Mouse (Mus musculus): ENCODE data around the gene Otulinl.

Gene Otulinl

GRCm38 (mm10) chr15:27658356-27658755, 23.0 kb downstream of the Otulinl start:
- no peak for DNase-seq (ENCODE audit: extremely low read depth, insufficient read length, low spot score)

DNA sequence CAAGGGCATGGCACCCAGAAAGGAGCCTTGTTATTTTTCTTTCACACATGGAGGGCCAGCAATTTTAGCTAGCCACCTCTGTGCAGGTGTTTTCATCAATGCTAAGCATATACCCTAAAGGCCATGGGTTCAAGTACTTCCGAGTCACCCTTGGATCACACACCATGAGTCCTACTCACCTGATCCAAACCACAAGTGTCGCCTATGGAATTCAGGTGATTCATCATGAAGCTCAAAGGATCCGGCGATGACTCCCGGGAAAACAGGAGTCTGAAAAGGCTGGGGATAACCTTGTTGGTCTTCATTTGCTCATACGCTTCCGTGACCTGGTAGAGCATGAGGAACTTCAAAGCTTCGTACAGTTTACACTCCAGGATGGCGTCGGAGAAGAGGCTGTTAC, 23.5 kb downstream of the Otulinl start:
- DNase-seq (ENCODE audit: extremely low read depth, insufficient read length, low spot score), result no peak

DNA sequence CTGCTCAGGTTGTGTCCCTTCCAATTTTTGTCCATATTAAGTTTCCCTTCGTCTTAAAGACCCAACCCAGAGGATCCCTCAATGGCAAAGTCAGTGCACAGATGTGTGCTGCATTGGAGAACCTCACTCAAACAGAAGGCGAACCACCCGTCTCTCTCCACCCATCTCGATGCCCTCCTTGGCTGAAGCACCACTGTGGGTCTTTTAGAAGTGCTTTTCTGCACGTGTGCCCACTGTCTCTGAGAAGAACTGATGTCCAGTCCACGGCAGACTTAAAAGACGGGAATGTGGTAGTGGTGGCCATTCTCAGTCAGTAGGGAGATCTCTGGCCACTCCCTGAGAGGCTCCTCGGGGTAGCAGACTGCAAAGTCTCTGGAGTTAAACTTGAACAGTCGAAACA, 24.8 kb downstream of the Otulinl start:
- no peak for DNase-seq (ENCODE audit: extremely low read depth, insufficient read length, low spot score)

GRCm38 (mm10) chr15:27655015-27655414, 26.4 kb downstream of the Otulinl start:
- DNase-seq (ENCODE audit: extremely low read depth, insufficient read length, low spot score), result no peak

- DNase-seq (ENCODE audit: extremely low read depth, insufficient read length, low spot score), result no peak
Observed at GRCm38 (mm10) chr15:27647686-27648085, 33.7 kb downstream of the Otulinl start.

- DNase-seq (ENCODE audit: extremely low read depth, insufficient read length, low spot score), result no peak
Observed at GRCm38 (mm10) chr15:27646665-27647064, 34.7 kb downstream of the Otulinl start.

DNA sequence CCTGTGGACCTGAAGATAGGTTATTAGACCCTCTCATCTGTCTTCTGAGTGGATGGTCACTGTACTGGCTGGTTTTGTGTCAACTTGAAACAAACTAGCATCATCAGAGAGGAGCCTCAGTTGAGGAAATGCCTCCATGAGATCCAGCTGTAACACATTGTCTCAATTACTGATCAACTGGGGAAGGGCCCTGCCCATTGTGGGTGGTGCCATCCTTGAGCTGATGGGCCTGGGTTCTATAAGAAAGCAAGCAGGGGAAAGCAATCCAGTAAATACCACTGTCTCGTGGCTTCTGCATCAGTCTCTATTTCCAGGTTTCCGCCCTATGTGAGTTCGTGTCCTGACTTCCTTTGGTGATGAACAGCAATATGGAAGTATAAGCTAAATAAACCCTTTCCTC, 36.1 kb downstream of the Otulinl start:
- DNase-seq (ENCODE audit: extremely low read depth, insufficient read length, low spot score), result no peak

DNA sequence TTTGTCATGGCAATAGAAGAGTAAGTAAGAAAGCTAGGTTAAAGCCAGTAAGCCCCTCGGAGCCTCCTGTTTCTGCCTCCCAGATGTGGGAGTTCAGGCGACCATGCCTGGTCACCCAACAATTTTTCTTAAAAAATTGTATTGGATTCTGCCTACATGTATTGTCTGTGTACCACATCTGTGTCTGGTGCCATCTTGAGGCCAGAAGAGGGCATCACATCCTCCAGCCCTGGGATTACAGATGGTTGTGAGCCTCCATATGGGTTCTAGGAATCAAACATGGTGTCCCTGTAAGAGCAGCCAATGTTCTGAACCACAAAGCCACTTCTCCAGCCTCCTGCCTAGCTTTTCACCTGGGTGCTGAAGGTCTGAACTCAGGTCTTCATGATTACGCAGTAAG, 38.5 kb downstream of the Otulinl start:
- peak; percentile 14 for DNase-seq (ENCODE audit: extremely low read depth, insufficient read length, low spot score)

GRCm38 (mm10) chr15:27641171-27641570, 40.2 kb downstream of the Otulinl start:
- no peak for DNase-seq (ENCODE audit: extremely low read depth, insufficient read length, low spot score)

DNA sequence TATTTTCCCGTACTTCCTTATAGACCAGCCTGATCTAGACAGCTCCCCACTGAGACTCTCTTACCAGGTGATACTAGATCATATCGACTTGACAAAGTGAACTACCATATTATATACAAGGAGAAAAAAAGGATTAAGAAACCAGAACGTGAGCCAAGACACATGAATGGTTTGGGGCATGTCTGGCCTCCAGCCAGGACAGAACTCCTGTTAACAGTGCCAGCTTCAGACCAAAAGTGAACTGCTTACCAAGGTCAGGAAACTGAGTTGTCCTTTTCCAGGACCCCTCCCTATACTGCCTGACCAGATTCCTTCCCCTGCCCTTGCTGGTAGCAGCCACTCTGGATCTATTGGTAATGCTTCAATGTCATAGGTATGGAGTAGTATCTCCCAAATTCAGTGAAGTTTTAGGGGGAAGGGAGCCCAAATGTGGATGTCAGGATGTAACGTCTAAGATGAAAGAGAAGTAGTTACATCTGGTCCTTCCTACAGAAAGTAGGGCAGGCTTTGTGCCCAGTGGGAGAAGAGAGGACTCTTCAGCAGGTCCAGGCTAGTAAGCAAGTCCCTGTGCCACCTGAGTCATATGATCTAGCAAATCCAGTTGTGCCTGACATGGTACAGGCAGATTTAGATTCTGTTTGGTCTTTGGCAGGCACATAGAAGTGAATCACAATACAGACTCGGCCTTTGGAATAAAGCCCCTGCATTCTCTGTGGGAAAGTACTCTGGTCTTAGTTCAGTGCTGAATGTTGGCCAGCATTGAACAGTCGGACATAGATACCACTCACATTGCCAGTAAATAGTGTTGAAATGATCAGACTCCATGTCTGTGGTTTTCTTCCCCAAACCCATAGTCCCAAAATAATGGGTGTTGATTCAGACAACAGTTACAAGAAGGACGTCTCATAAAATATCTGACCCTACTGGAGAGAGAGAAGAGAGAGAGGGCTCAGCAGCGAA, 47.2 kb downstream of the Otulinl start:
- DNase-seq (ENCODE audit: extremely low read depth, insufficient read length, low spot score), result no peak

DNA sequence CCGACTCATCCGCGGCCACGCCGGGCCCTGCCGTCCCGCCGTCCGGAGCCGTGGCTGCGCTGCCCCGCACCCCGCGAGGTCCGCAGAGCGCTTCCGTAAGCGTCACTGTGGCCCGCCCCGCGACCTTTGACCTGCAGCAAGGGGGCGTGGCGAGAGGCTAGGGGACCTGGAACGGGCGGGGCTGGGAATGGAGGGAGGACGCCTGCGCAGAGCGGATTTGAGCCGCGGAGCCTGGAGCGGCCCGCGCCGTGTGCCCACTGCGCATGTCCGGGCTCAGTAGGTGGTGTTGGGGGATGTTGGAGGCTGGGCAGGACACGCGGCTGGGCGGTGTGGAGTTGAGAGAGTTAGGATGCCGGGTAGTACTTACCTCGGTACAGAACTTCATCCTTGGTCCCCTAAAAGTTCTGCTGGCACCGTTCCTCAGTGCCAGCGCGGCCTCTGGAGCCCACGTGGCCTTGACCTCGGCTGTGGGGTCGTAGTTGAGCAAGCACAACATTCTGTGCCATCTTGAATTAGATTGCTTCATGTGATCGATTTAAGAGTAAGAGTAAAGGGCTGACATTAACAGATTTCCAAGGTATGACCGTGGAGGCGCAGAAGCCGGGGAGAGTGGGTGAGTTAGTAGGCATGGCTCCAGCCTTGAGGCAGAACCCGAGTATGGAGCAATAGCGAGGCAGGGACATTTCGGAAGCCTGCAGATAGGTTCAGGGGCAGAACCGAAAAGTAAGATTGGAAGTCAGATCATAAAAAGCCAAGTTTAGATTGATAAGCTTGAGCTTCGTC, 50.6 kb downstream of the Otulinl start, which contains the start of gene Otulin:
Gene Otulin, minus strand, starts transcription at position 93 of the 783 bp plus-strand sequence.
- peak; percentile 96 for DNase-seq (ENCODE audit: extremely low read depth, insufficient read length, low spot score)

- peak; percentile 25 for DNase-seq (ENCODE audit: extremely low read depth, insufficient read length, low spot score)
Observed at GRCm38 (mm10) chr15:27629800-27630600, 51.4 kb downstream of the Otulinl start.

DNA sequence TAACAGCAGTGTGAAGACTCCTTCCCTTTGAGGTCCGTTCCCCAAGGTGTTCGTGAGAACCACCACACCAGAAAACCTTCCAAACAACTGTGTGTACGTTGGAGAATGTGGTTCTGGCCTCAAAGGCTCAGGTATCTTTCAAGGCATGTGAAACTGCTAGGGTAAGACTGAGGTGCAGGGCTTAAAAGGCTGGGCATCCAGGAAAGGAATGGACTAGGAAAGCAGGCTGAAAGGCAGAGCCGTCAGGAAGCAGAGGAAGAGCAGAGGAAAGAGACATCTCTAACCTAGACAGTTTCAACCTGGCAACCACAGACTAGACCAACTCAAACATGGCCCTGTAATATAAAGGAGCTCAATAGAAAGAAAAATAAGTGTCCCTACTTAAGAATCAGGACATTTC, 52.3 kb downstream of the Otulinl start:
- no peak for DNase-seq (ENCODE audit: extremely low read depth, insufficient read length, low spot score)

- no peak for DNase-seq (ENCODE audit: extremely low read depth, insufficient read length, low spot score)
Observed at GRCm38 (mm10) chr15:27627794-27628193, 53.6 kb downstream of the Otulinl start.

GRCm38 (mm10) chr15:27626314-27626713, 55.1 kb downstream of the Otulinl start:
- no peak for DNase-seq (ENCODE audit: extremely low read depth, insufficient read length, low spot score)

DNA sequence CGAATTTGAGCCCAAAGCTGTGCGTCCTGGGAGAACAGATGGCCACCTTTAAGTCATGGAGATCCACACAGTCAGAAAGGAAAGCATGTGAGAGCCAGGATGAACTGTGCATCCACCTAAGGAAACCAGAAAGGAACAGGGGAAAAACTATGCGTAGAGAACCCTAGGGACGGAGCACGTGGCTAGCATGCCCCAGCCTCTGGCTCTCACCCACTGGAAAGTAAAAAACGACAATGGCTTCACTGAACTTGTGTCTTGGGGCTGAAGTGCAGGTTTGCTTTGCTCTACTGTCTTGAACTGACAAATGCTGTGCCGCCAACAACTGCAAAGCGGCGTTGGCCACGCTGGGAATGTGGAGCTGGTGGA, 55.5 kb downstream of the Otulinl start:
- no peak for DNase-seq (ENCODE audit: extremely low read depth, insufficient read length, low spot score)

GRCm38 (mm10) chr15:27625014-27625889, 56.1 kb downstream of the Otulinl start:
- no peak for DNase-seq (ENCODE audit: extremely low read depth, insufficient read length, low spot score)

- DNase-seq (ENCODE audit: extremely low read depth, insufficient read length, low spot score), result no peak
Observed at GRCm38 (mm10) chr15:27623286-27623685, 58.1 kb downstream of the Otulinl start.

DNA sequence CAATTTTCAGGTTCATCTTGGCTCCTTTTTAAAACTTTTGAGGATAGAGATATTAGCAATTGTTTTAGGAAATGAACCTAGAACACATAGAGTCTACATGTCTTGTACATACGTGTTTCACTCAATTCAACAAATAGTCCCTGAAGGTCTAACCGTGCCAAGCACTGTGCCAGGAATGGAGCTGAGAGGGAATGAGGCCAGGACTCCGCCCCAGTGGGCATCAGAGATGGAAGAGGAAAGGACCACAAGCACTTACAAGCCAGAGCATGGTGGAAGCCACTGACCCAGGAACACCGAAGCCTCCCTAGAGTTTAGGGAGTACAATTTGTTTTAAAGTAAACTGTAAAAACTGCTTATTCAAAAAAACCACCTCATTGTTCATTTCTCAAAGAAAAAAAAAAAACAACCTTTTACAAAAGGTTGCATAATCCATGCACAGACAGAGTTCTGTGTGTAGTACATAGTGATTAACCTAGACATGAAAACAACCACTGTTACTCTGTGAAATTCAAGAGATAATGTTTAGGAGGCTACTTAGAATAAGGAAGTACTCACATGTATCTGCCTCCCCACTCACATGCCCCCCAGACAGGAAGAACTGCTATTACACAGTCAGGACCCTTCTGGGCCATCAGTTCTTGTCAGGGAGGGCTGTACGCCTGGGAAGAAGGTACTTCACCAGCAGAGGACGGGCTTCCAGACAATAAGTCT, 60.7 kb downstream of the Otulinl start:
- no peak for DNase-seq (ENCODE audit: extremely low read depth, insufficient read length, low spot score)

All from 3134 (cell line).